Mouse (Mus musculus): Measurements from ENCODE around the gene Ceacam15. TPM values are rescaled to one million over a fixed set of nuclear protein-coding genes. Genes with fewer than 3 reads are reported as not detected.
"Not testable (repeated sequence)": the region's sequence is repeated elsewhere in the genome, so short reads cannot be mapped to it uniquely, and the experiment has no call there.

Gene Ceacam15
- polyA plus RNA-seq (2014; fragmentation: Nextera tagmentation; extraction: Ambion mirVana): not detected in 2 replicates

- 50% methylated on average over 1 of the region's 1 CpGs for WGBS
- no peak within 1 kb of the TSS for H3K9ac ChIP-seq (ENCODE audit: low read length)
- H3K27me3 ChIP-seq (ENCODE audit: control insufficient read depth, insufficient read depth, low read length): no peaks in the 10 kb centered on the region
- H3K9me3 ChIP-seq (ENCODE audit: control insufficient read depth, low read length): no peaks in the 10 kb centered on the region
- H3K4me2 ChIP-seq (ENCODE audit: low read depth, low read length, severe bottlenecking): no peak within 1 kb of the TSS
- no peak within 1 kb of the TSS for H3K27ac ChIP-seq (ENCODE audit: low read depth, low read length)
- H3K36me3 ChIP-seq (ENCODE audit: control insufficient read depth, insufficient read depth, low read length): no peaks in the 10 kb centered on the region
- H3K4me1 ChIP-seq (replicated peaks; ENCODE audit: control insufficient read depth, insufficient read depth, low read length): no peaks in the 10 kb centered on the region
- DNase-seq (ENCODE audit: low spot score) (no peak), ATAC-seq (replicated peaks; ENCODE audit: low FRiP score) (no peak)
- H3K4me3 ChIP-seq (ENCODE audit: low read depth, low read length): no peak within 1 kb of the TSS
Observed at GRCm38 (mm10) chr7:16675605-16676004, at the start of gene Ceacam15. Ceacam15 (minus strand) TSS chr7:16675705.

GRCm38 (mm10) chr7:16722490-16722889, 47.0 kb upstream of the Ceacam15 start:
- not testable (repeated sequence) for H3K27me3 ChIP-seq (ENCODE audit: control insufficient read depth, insufficient read depth, low read length); H3K9me3 ChIP-seq (ENCODE audit: control insufficient read depth, low read length); H3K9ac ChIP-seq (ENCODE audit: low read length); H3K36me3 ChIP-seq (ENCODE audit: control insufficient read depth, insufficient read depth, low read length); H3K4me1 ChIP-seq (replicated peaks; ENCODE audit: control insufficient read depth, insufficient read depth, low read length); H3K4me3 ChIP-seq (ENCODE audit: low read depth, low read length); H3K4me2 ChIP-seq (ENCODE audit: low read depth, low read length, severe bottlenecking); DNase-seq (ENCODE audit: low spot score); ATAC-seq (replicated peaks; ENCODE audit: low FRiP score); H3K27ac ChIP-seq (ENCODE audit: low read depth, low read length)
- 64% methylated on average over 2 of the region's 3 CpGs for WGBS

- DNase-seq (ENCODE audit: low spot score) (no peak), ATAC-seq (replicated peaks; ENCODE audit: low FRiP score) (no peak)
- Histone ChIP-seq H3K4me2 (ENCODE audit: low read depth, low read length, severe bottlenecking) (no peak within 1 kb of the TSS), H3K36me3 (ENCODE audit: control insufficient read depth, insufficient read depth, low read length) (no peaks in the 10 kb centered on the region), H3K4me1 (replicated peaks; ENCODE audit: control insufficient read depth, insufficient read depth, low read length) (no peaks in the 10 kb centered on the region), H3K27ac (ENCODE audit: low read depth, low read length) (no peak within 1 kb of the TSS), H3K4me3 (ENCODE audit: low read depth, low read length) (no peak within 1 kb of the TSS), H3K9me3 (ENCODE audit: control insufficient read depth, low read length) (no peaks in the 10 kb centered on the region), H3K9ac (ENCODE audit: low read length) (no peak within 1 kb of the TSS), H3K27me3 (ENCODE audit: control insufficient read depth, insufficient read depth, low read length) (no peaks in the 10 kb centered on the region)
- 89% methylated on average over 2 of the region's 2 CpGs for WGBS
Observed at GRCm38 (mm10) chr7:16721629-16722028, 46.1 kb upstream of the Ceacam15 start, which contains the start of gene Ceacam9. Ceacam9 (plus strand) TSS chr7:16721929.

- not testable (repeated sequence) for H3K9ac ChIP-seq (ENCODE audit: low read length); H3K4me2 ChIP-seq (ENCODE audit: low read depth, low read length, severe bottlenecking); H3K4me1 ChIP-seq (replicated peaks; ENCODE audit: control insufficient read depth, insufficient read depth, low read length); H3K4me3 ChIP-seq (ENCODE audit: low read depth, low read length); H3K9me3 ChIP-seq (ENCODE audit: control insufficient read depth, low read length); H3K36me3 ChIP-seq (ENCODE audit: control insufficient read depth, insufficient read depth, low read length); ATAC-seq (replicated peaks; ENCODE audit: low FRiP score); H3K27me3 ChIP-seq (ENCODE audit: control insufficient read depth, insufficient read depth, low read length); DNase-seq (ENCODE audit: low spot score); H3K27ac ChIP-seq (ENCODE audit: low read depth, low read length)
- 48% methylated on average over 8 of the region's 8 CpGs for WGBS
Observed at GRCm38 (mm10) chr7:16716456-16717152, 41.1 kb upstream of the Ceacam15 start.

- Histone ChIP-seq H3K27me3 (ENCODE audit: control insufficient read depth, insufficient read depth, low read length) (no peaks in the 10 kb centered on the region), H3K4me2 (ENCODE audit: low read depth, low read length, severe bottlenecking) (no peak overlapping the region), H3K27ac (ENCODE audit: low read depth, low read length) (no peak overlapping the region), H3K4me3 (ENCODE audit: low read depth, low read length) (no peak overlapping the region), H3K4me1 (replicated peaks; ENCODE audit: control insufficient read depth, insufficient read depth, low read length) (no peaks in the 10 kb centered on the region), H3K36me3 (ENCODE audit: control insufficient read depth, insufficient read depth, low read length) (no peaks in the 10 kb centered on the region), H3K9ac (ENCODE audit: low read length) (no peak overlapping the region), H3K9me3 (ENCODE audit: control insufficient read depth, low read length) (no peaks in the 10 kb centered on the region)
- DNase-seq (ENCODE audit: low spot score) (no peak), ATAC-seq (replicated peaks; ENCODE audit: low FRiP score) (no peak)
- 79% methylated on average over 13 of the region's 13 CpGs for WGBS
Observed at GRCm38 (mm10) chr7:16712633-16713415, 37.3 kb upstream of the Ceacam15 start.

GRCm38 (mm10) chr7:16710604-16711003, 35.1 kb upstream of the Ceacam15 start:
- ATAC-seq (replicated peaks; ENCODE audit: low FRiP score) (no peak), DNase-seq (ENCODE audit: low spot score) (no peak)
- WGBS: 80% methylated on average over 5 of the region's 5 CpGs
- Histone ChIP-seq H3K4me2 (ENCODE audit: low read depth, low read length, severe bottlenecking) (no peak overlapping the region), H3K27ac (ENCODE audit: low read depth, low read length) (no peak overlapping the region), H3K9ac (ENCODE audit: low read length) (no peak overlapping the region), H3K9me3 (ENCODE audit: control insufficient read depth, low read length) (no peaks in the 10 kb centered on the region), H3K27me3 (ENCODE audit: control insufficient read depth, insufficient read depth, low read length) (no peaks in the 10 kb centered on the region), H3K36me3 (ENCODE audit: control insufficient read depth, insufficient read depth, low read length) (no peaks in the 10 kb centered on the region), H3K4me3 (ENCODE audit: low read depth, low read length) (no peak overlapping the region), H3K4me1 (replicated peaks; ENCODE audit: control insufficient read depth, insufficient read depth, low read length) (peaks cover 3% of the 10 kb centered on the region; the same call in 1 of the 2 replicates)

GRCm38 (mm10) chr7:16708244-16708643, 32.7 kb upstream of the Ceacam15 start:
- no peaks in the 10 kb centered on the region for H3K9me3 ChIP-seq (ENCODE audit: control insufficient read depth, low read length)
- WGBS: 19% methylated on average over 9 of the region's 9 CpGs
- H3K4me1 ChIP-seq (replicated peaks; ENCODE audit: control insufficient read depth, insufficient read depth, low read length): peaks cover 3% of the 10 kb centered on the region; the same call in 1 of the 2 replicates
- H3K9ac ChIP-seq (ENCODE audit: low read length): no peak overlapping the region
- no peaks in the 10 kb centered on the region for H3K36me3 ChIP-seq (ENCODE audit: control insufficient read depth, insufficient read depth, low read length)
- no peak overlapping the region for H3K27ac ChIP-seq (ENCODE audit: low read depth, low read length)
- no peaks in the 10 kb centered on the region for H3K27me3 ChIP-seq (ENCODE audit: control insufficient read depth, insufficient read depth, low read length)
- H3K4me3 ChIP-seq (ENCODE audit: low read depth, low read length): no peak overlapping the region
- DNase-seq (ENCODE audit: low spot score) (no peak), ATAC-seq (replicated peaks; ENCODE audit: low FRiP score) (no peak)
- H3K4me2 ChIP-seq (ENCODE audit: low read depth, low read length, severe bottlenecking): no peak overlapping the region

- no peak overlapping the region for H3K27ac ChIP-seq (ENCODE audit: low read depth, low read length)
- no peaks in the 10 kb centered on the region for H3K27me3 ChIP-seq (ENCODE audit: control insufficient read depth, insufficient read depth, low read length)
- no peak overlapping the region for H3K4me2 ChIP-seq (ENCODE audit: low read depth, low read length, severe bottlenecking)
- no peaks in the 10 kb centered on the region for H3K36me3 ChIP-seq (ENCODE audit: control insufficient read depth, insufficient read depth, low read length)
- WGBS: 68% methylated on average over 9 of the region's 9 CpGs
- peaks cover 3% of the 10 kb centered on the region; the same call in 1 of the 2 replicates for H3K4me1 ChIP-seq (replicated peaks; ENCODE audit: control insufficient read depth, insufficient read depth, low read length)
- ATAC-seq (replicated peaks; ENCODE audit: low FRiP score) (no peak), DNase-seq (ENCODE audit: low spot score) (no peak)
- no peak overlapping the region for H3K4me3 ChIP-seq (ENCODE audit: low read depth, low read length)
- no peaks in the 10 kb centered on the region for H3K9me3 ChIP-seq (ENCODE audit: control insufficient read depth, low read length)
- no peak overlapping the region for H3K9ac ChIP-seq (ENCODE audit: low read length)
Observed at GRCm38 (mm10) chr7:16706385-16706784, 30.9 kb upstream of the Ceacam15 start.
